Mouse (Mus musculus): Measurements from ENCODE around the gene Igf1r.

Gene Igf1r

GRCm38 (mm10) chr7:68117567-68117966, 164.9 kb downstream of the Igf1r start:
- DNase-seq (ENCODE audit: low read depth, low spot score) = no peak

GRCm38 (mm10) chr7:68117981-68118380, 165.4 kb downstream of the Igf1r start:
- DNase-seq (ENCODE audit: low read depth, low spot score) = no peak

GRCm38 (mm10) chr7:68119605-68120004, 167.0 kb downstream of the Igf1r start:
- no peak for DNase-seq (ENCODE audit: low read depth, low spot score)

- no peak for DNase-seq (ENCODE audit: low read depth, low spot score)
These were observed 169.8 kb downstream of the Igf1r start for GRCm38 (mm10) chr7:68122418-68122817.

GRCm38 (mm10) chr7:68125347-68125746, 172.7 kb downstream of the Igf1r start:
- DNase-seq (ENCODE audit: low read depth, low spot score) = no peak

GRCm38 (mm10) chr7:68127799-68128261, 175.2 kb downstream of the Igf1r start:
- DNase-seq (ENCODE audit: low read depth, low spot score) = no peak

GRCm38 (mm10) chr7:68128271-68128674, 175.6 kb downstream of the Igf1r start:
- no peak for DNase-seq (ENCODE audit: low read depth, low spot score)

GRCm38 (mm10) chr7:68129077-68129511, 176.5 kb downstream of the Igf1r start:
- DNase-seq (ENCODE audit: low read depth, low spot score) = peak; percentile 99

- DNase-seq (ENCODE audit: low read depth, low spot score) = peak; percentile 91
These were observed 177.1 kb downstream of the Igf1r start for GRCm38 (mm10) chr7:68129546-68130253.

- no peak for DNase-seq (ENCODE audit: low read depth, low spot score)
These were observed 178.4 kb downstream of the Igf1r start for GRCm38 (mm10) chr7:68130950-68131580.

- DNase-seq (ENCODE audit: low read depth, low spot score) = no peak
These were observed 181.1 kb downstream of the Igf1r start for GRCm38 (mm10) chr7:68133679-68134078.

GRCm38 (mm10) chr7:68134948-68135347, 182.3 kb downstream of the Igf1r start:
- DNase-seq (ENCODE audit: low read depth, low spot score) = peak; percentile 66

- no peak for DNase-seq (ENCODE audit: low read depth, low spot score)
These were observed 183.4 kb downstream of the Igf1r start for GRCm38 (mm10) chr7:68136056-68136455.

GRCm38 (mm10) chr7:68139384-68139783, 186.8 kb downstream of the Igf1r start:
- DNase-seq (ENCODE audit: low read depth, low spot score) = no peak

- no peak for DNase-seq (ENCODE audit: low read depth, low spot score)
These were observed 187.6 kb downstream of the Igf1r start for GRCm38 (mm10) chr7:68140041-68140807.

GRCm38 (mm10) chr7:68144266-68144665, 191.6 kb downstream of the Igf1r start:
- DNase-seq (ENCODE audit: low read depth, low spot score) = no peak

- DNase-seq (ENCODE audit: low read depth, low spot score) = no peak
These were observed 195.8 kb downstream of the Igf1r start for GRCm38 (mm10) chr7:68148297-68149048.

GRCm38 (mm10) chr7:68151892-68152291, 199.3 kb downstream of the Igf1r start:
- no peak for DNase-seq (ENCODE audit: low read depth, low spot score)

- DNase-seq (ENCODE audit: low read depth, low spot score) = no peak
These were observed 199.8 kb downstream of the Igf1r start for GRCm38 (mm10) chr7:68152458-68152857.

GRCm38 (mm10) chr7:68153269-68153668, 200.6 kb downstream of the Igf1r start:
- DNase-seq (ENCODE audit: low read depth, low spot score) = no peak

- no peak for DNase-seq (ENCODE audit: low read depth, low spot score)
These were observed 202.0 kb downstream of the Igf1r start for GRCm38 (mm10) chr7:68154588-68154987.
